Mouse (Mus musculus): ENCODE data around the gene Mov10l1.
A peak's percentile ranks its signal among the peaks of the same experiment; 100 is the strongest.

The Mov10l1 gene

GRCm38 (mm10) chr15:89075478-89076147 is 92.9 kb downstream of the Mov10l1 start:
- peak; percentile 84 to 88 for DNase-seq

GRCm38 (mm10) chr15:89076156-89076731 is 93.5 kb downstream of the Mov10l1 start:
- DNase-seq: peak; percentile 46 to 54

GRCm38 (mm10) chr15:89078208-89078836 is 95.6 kb downstream of the Mov10l1 start:
- DNase-seq: peak; percentile 69 to 78

- DNase-seq: no peak
Observed at GRCm38 (mm10) chr15:89083906-89084305, 101.2 kb downstream of the Mov10l1 start.

GRCm38 (mm10) chr15:89084826-89085225 is 102.1 kb downstream of the Mov10l1 start:
- no peak for DNase-seq

GRCm38 (mm10) chr15:89088607-89089247 is 106.0 kb downstream of the Mov10l1 start, which contains the start of gene Selenoo:
Gene Selenoo (plus strand): TSS chr15:89089084.
- DNase-seq: peak; percentile 81 to 84

- DNase-seq: peak; percentile 31 to 42
Observed at GRCm38 (mm10) chr15:89089248-89090051, 106.7 kb downstream of the Mov10l1 start.

GRCm38 (mm10) chr15:89090662-89091061 is 108.0 kb downstream of the Mov10l1 start:
- no peak for DNase-seq

GRCm38 (mm10) chr15:89092181-89092580 is 109.5 kb downstream of the Mov10l1 start:
- DNase-seq: no peak

GRCm38 (mm10) chr15:89097450-89097849 is 114.7 kb downstream of the Mov10l1 start:
- DNase-seq: no peak

GRCm38 (mm10) chr15:89098616-89099015 is 115.9 kb downstream of the Mov10l1 start:
- DNase-seq: no peak

- DNase-seq: no peak
Observed at GRCm38 (mm10) chr15:89100823-89101222, 118.1 kb downstream of the Mov10l1 start.

GRCm38 (mm10) chr15:89102646-89103045 is 119.9 kb downstream of the Mov10l1 start:
- DNase-seq: no peak

- no peak for DNase-seq
Observed at GRCm38 (mm10) chr15:89103921-89104320, 121.2 kb downstream of the Mov10l1 start.

GRCm38 (mm10) chr15:89104425-89104824 is 121.7 kb downstream of the Mov10l1 start:
- no peak for DNase-seq
